18 mouse cellular contexts compared by ENCODE assay signal in genomic region chr12:32055797-32056196, GRCm38 (mm10). TPM values are rescaled to one million over a fixed set of nuclear protein-coding genes. Genes with fewer than 3 reads are reported as not detected.
DNase-seq lines count a peak whose midpoint lies in the region; ATAC-seq and TF ChIP-seq lines count a peak whose summit lies in the region.
"Had no signal": no experiment of that assay in that cellular context is flagged by ENCODE, and none has a peak within 500 bp of the region (broad histone marks: within the 10 kb centered on the region; RNA-seq: fewer than 3 reads in every experiment).

No protein-coding gene starts in this region.

- H3K4me3 ChIP-seq in heart, embryonic 10.5 days: no peak overlapping the region
- peak overlapping the region; percentile 52; the same call in 1 of the 2 replicates for H3K4me3 ChIP-seq in G1E (ENCODE audit: low read depth, low read length)
- no peak overlapping the region for H3K4me3 ChIP-seq in bone marrow, adult 2 months (replicated peaks; ENCODE audit: control insufficient read depth, low read depth, low read length)
- H3K4me3 ChIP-seq in liver, embryonic 14.5 days (ENCODE audit: insufficient read depth in 1 of 2, low read depth in 2 of 2, low read length in 2 of 2): peak overlapping the region in 1 of 2 experiments; percentile 83; a peak in 1 of 4 replicates
- H3K4me3 ChIP-seq: embryonic facial prominence, embryonic 12.5 days; forebrain, embryonic 13.5 days; heart, adult 2 months; heart, embryonic 12.5 days; hindbrain, embryonic 15.5 days had no signal

- H3K4me2 ChIP-seq in liver, embryonic 14.5 days (ENCODE audit: low read depth): peak overlapping the region; percentile 98
- H3K4me2 ChIP-seq: embryonic facial prominence, embryonic 12.5 days; forebrain, embryonic 13.5 days; heart, embryonic 12.5 days had no signal

- H3K36me3 ChIP-seq in heart, embryonic 10.5 days: no peaks in the 10 kb centered on the region
- peaks cover 42% of the 10 kb centered on the region for H3K36me3 ChIP-seq in G1E (replicated peaks)
- peaks cover 19% of the 10 kb centered on the region for H3K36me3 ChIP-seq in liver, embryonic 14.5 days (replicated peaks; ENCODE audit: control insufficient read depth, insufficient read depth, low read depth)
- H3K36me3 ChIP-seq: embryonic facial prominence, embryonic 12.5 days; hindbrain, embryonic 15.5 days had no signal

- peaks cover 19% of the 10 kb centered on the region for H3K4me1 ChIP-seq in heart, embryonic 10.5 days
- peaks cover 78% of the 10 kb centered on the region for H3K4me1 ChIP-seq in G1E (ENCODE audit: insufficient read depth, low read depth, low read length)
- H3K4me1 ChIP-seq in bone marrow, adult 2 months (ENCODE audit: control insufficient read depth, insufficient read depth, low read length): peaks cover 3% of the 10 kb centered on the region; the same call in 1 of the 2 replicates
- peaks cover 58 to 63% of the 10 kb centered on the region in 2 experiments for H3K4me1 ChIP-seq in liver, embryonic 14.5 days (replicated peaks; ENCODE audit: control insufficient read depth in 2 of 2, insufficient read depth in 2 of 2, low read length in 1 of 2)

- H3K27ac ChIP-seq in heart, embryonic 10.5 days: peak overlapping the region; percentile 64; the same call in 1 of the 2 replicates
- peak overlapping the region; percentile 44 for H3K27ac ChIP-seq in bone marrow, adult 2 months (ENCODE audit: control insufficient read depth, insufficient read depth, low read depth, low read length, poor library complexity)
- peak overlapping the region; percentile 94 for H3K27ac ChIP-seq in liver, embryonic 14.5 days
- H3K27ac ChIP-seq: embryonic facial prominence, embryonic 12.5 days; forebrain, embryonic 13.5 days; heart, adult 2 months; hindbrain, embryonic 15.5 days had no signal

- TF ChIP-seq EP300 in liver, embryonic 14.5 days (IDR thresholded peaks at IDR 0.05; ENCODE audit: low read depth): no peak

- H3K27me3 ChIP-seq in heart, embryonic 10.5 days (ENCODE audit: insufficient read depth, poor library complexity, severe bottlenecking): no peaks in the 10 kb centered on the region
- H3K27me3 ChIP-seq in G1E (ENCODE audit: insufficient read depth, low read length): no peaks in the 10 kb centered on the region
- H3K27me3 ChIP-seq in liver, embryonic 14.5 days (ENCODE audit: control insufficient read depth, insufficient read depth, low read length): no peaks in the 10 kb centered on the region
- H3K27me3 ChIP-seq: embryonic facial prominence, embryonic 12.5 days; forebrain, embryonic 13.5 days; heart, embryonic 12.5 days; hindbrain, embryonic 15.5 days had no signal

- TF ChIP-seq CTCF in G1E (IDR thresholded peaks at IDR 0.05; ENCODE audit: low read depth, low read length): no peak
- TF ChIP-seq CTCF in bone marrow, adult 2 months (IDR thresholded peaks at IDR 0.05; ENCODE audit: control insufficient read depth, insufficient read depth, low read length): no peak
- no peak for TF ChIP-seq CTCF in liver, embryonic 14.5 days (IDR thresholded peaks at IDR 0.05; ENCODE audit: low read depth)

- DNase-seq in heart, embryonic 10.5 days (ENCODE audit: low spot score): no peak
- no peak for DNase-seq in heart, postnatal 4 days
- no peak for DNase-seq in G1E (ENCODE audit: low spot score)
- DNase-seq in liver, embryonic 14.5 days (ENCODE audit: low read depth in 3 of 3, low spot score in 3 of 3): no peak
- no peak for DNase-seq in kidney, postnatal 36 days
- no peak for DNase-seq in cerebellum, adult 11 months
- DNase-seq: adrenal gland, postnatal 14 days; cerebellum, adult 8-10 months; cerebellum, postnatal 14 days; forebrain, postnatal 0 days; gastrocnemius, postnatal 14 days; heart, adult 2 months had no signal

- ATAC-seq in G1E (ENCODE audit: extremely low read depth, insufficient number of reproducible peaks, low FRiP score, poor library complexity, severe bottlenecking): no peak
- ATAC-seq in liver, embryonic 14.5 days (ENCODE audit: insufficient read depth): no peak
- no peak for ATAC-seq in inflammation-experienced regulatory T-cells, adult 6 months
- ATAC-seq: forebrain, embryonic 13.5 days; forebrain, postnatal 0 days had no signal

- TF ChIP-seq POLR2A in bone marrow, adult 2 months (IDR thresholded peaks at IDR 0.05; ENCODE audit: borderline replicate concordance, control insufficient read depth, low read depth, low read length): no peak

- H3K9ac ChIP-seq in liver, embryonic 14.5 days (replicated peaks): peak overlapping the region; percentile 50
- H3K9ac ChIP-seq: embryonic facial prominence, embryonic 12.5 days; forebrain, embryonic 13.5 days; forebrain, postnatal 0 days; heart, embryonic 12.5 days; hindbrain, embryonic 15.5 days had no signal

- 95% methylated on average over 3 of the region's 3 CpGs for whole genome bisulfite sequencing in heart, embryonic 10.5 days
- WGBS in bone marrow, adult 2 months: 72% methylated on average over 3 of the region's 3 CpGs
- 90% methylated on average over 3 of the region's 3 CpGs for WGBS in liver, embryonic 14.5 days (ENCODE audit: insufficient replicate concordance)

- no peaks in the 10 kb centered on the region for H3K9me3 ChIP-seq in heart, embryonic 10.5 days
- no peaks in the 10 kb centered on the region for H3K9me3 ChIP-seq in G1E (replicated peaks)
- H3K9me3 ChIP-seq in liver, embryonic 14.5 days (ENCODE audit: control insufficient read depth, low read length): no peaks in the 10 kb centered on the region
- H3K9me3 ChIP-seq: embryonic facial prominence, embryonic 12.5 days; forebrain, embryonic 13.5 days; hindbrain, embryonic 15.5 days had no signal

RNA-seq across cellular contexts. Expression of gene Prkar2b, which starts 5.3 kb away (rescaled TPM):
- polyA plus RNA-seq in heart, embryonic 10.5 days (2016; fragmentation: Nextera tagmentation; extraction: Ambion mirVana): 18.9 and 28.2 TPM in 2 replicates
- 1 to 10 TPM; 6.5 to 7.7 TPM for total RNA-seq in heart, postnatal 4 days (2021)
- total RNA-seq in G1E (2014; fragmentation: Nextera tagmentation) (849 and 918 TPM in 2 replicates), G1E (2017) (488 and 524 TPM in 2 replicates)
- polyA plus RNA-seq in G1E (2012): 179 and 203 TPM in 2 replicates
- 97.6 and 124 TPM in 2 replicates for polyA plus RNA-seq in bone marrow, adult 2 months (2011; ENCODE audit: insufficient read depth, insufficient read length, low replicate concordance, missing spikeins)
- 26.3 and 41.3 TPM in 2 replicates for polyA plus RNA-seq in liver, embryonic 14.5 days (2012; rRNA removed)
- polyA plus RNA-seq in liver, embryonic 14.5 days (2014; fragmentation: Nextera tagmentation; extraction: Ambion mirVana): 89.6 and 101 TPM in 2 replicates
- under 1 TPM; 0.38 to 0.77 (median 0.67) TPM for polyA plus RNA-seq in inflammation-experienced regulatory T-cells, adult 6 months (2017; shearing (Covaris generic))

Comparison
In these comparisons a context has a peak if more than half of its experiments do, and no peak if none do; other contexts are left out.
1. H3K27ac ChIP-seq: peak in every context shown above with its lines; median percentile 94 in liver, embryonic 14.5 days; 64 in heart, embryonic 10.5 days; 44 in bone marrow, adult 2 months.
2. RNA of gene Prkar2b, which starts 5.3 kb away (polyA plus RNA-seq): 179 to 203 TPM in G1E, 97.6 to 124 TPM in bone marrow, adult 2 months, 26.3 to 101 TPM in liver, embryonic 14.5 days and 18.9 to 28.2 TPM in heart, embryonic 10.5 days; 0.38 to 0.77 TPM in inflammation-experienced regulatory T-cells, adult 6 months; every median in the first group is over 10 times any median in the second.